Mouse (Mus musculus) cerebellum, adult 8-10 months (tissue): ENCODE measurements around the gene Rufy2.

Source experiments
- DNase-seq: peaks from one replicate; pipeline ENCODE4 v3.0.0; 2022

Rufy2 gene

DNA sequence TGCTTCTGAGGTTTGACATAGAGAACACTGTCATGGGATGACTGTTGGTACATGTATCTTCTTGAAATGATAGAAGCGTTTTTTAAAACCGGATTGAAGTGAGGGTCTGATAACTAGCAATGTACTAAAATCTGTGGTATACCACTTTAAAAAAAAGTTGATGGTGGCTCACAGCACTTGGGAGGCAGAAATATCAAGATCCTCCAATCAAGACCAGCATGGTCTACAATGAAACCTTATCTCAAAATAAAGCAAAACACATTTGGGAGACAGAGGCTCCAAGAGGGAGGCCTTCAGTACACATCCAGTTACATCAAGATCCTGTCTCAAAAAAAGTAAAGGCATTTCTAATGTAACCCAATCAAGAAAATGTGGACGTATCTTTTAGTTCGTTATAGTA lies 41.7 kb downstream of the Rufy2 start:
- no peak for DNase-seq

DNA sequence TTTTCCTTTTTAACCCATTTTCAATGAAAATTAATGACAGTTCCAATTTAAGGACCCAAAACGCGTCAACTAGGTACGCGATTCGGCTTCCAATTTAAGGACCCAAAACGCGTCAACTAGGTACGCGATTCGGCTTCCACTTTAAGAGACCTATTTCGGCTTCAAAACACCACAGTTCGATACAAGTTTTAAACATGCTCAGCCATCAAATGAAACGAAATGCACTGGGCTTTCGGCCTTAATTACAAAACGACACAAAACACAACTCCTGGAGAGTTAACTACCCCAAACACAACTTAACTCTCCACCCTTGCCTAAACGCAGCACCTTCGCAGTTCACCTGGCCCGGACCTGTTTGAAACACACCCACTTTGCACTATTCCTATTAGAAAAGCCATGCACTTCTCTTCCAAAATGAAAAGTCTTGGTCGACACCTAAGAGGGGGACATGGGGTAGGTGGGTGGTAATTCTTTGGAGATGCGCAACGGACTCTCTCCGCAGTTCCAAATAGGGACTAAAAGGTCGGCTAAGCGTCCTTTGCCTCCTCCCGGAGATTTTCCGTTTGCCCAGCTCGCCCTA lies 42.6 kb downstream of the Rufy2 start:
- no peak for DNase-seq

DNA sequence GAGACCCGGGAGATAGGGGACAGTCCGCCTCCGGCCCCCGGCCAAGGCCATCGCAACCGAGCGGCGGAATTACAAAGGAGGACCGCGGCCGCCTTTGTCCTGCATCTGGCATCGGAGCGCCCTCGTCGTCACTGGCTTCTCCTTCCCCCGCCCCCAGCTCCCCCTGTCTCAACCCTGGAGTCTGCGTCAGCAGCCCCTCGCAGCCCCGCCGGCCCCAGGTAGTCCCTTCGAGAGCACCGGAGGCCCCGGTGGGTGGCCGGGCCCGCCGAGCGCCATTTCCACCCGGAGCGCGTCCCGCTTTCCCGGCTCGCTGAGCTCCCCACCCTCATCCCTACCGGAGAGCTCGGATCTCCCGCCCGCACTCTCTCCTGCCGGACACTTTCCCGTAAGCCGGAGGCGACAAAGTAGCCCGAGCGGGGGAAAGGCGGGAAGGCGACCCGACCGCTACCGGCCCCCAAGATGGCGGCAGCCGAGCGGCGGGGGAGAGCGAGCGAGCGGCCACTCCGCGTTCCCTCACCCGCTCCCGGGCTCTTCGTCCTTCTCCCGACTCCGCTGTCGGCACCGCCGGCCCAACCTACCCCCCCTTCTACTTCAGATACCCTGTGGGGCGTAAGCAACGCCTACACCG lies 43.2 kb downstream of the Rufy2 start:
- DNase-seq, result peak; percentile 70

DNA sequence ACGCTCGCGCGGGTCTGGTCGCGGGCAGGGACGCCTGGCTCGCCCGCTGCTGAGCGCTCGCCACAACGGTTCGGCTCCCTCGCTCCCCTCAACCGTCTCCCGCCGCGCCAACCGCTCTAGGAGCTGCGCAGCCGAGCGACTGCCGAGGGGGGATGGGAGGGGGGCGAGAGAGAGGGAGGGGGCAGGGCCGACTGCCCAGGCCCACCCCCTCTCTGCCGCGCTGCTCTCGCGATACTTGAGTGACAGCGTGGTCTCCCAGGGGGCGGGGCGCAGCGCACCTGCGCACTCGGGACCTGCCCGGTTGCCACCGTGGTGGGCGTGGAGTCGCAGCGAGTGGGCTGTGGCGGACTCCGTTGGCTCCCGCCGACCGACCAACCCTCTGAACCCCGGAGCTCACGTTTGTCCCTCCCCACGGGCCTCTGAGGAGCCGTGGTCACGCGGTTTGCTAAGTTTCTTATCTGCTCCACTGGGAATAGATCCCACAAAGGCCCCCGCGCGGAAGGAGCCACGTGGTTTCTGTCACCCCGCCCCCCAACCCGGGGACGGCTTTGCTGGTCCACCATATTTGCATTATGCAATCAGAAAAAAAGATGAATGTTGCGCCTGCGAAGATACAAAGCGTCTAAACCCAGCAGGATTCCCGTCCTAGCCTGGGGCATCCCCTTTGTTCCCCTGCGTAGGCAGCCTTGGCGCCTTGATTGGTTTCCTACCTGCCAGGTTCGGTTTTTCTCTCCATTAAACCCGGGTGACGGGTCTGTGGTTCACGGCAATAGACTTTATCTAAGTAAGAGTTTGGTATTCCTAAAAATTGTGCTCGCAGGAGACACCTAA lies 43.9 kb downstream of the Rufy2 start, which contains the start of the genes Hnrnph3 and Pbld2:
Hnrnph3 (minus strand) TSS at position 469 of the 831 bp plus-strand sequence.
Pbld2 (plus strand) TSS at position 567 of the 831 bp plus-strand sequence.
- peak; percentile 98 for DNase-seq

DNA sequence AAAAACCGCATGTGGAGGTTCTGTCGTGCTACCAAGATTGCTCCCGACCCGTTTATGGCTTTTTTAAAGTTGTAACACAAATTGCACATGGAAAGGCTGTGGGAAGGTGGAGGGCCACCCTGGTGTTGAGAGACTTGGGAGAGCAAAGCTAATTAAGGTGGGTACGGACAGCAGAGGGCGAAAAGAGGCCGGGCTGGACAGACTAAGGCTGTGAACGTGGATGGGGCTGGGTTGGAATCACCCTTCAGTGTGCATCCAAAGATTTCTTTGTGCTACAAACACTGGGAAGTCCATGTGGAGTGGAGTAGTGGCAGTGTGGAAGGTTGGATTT lies 44.5 kb downstream of the Rufy2 start:
- peak; percentile 78 for DNase-seq

DNA sequence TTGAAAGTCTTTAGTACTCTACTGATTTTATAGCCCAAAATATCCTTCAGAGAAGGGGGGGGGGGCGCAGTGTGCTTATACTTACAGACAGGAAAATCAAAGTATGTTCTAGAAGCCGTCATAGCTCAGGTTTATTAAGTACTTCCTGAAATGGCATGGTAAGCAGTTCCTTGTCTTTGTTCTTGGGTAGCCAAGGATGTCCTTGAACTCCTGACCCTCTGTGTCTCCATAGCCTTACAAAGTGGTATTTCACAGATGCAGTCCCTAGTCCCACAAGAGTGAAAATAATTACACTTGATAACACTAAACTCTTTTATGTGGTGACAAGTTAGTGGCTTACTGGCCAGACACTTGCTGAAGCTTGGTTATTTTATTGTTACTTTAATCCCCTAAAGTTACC lies 45.0 kb downstream of the Rufy2 start:
- no peak for DNase-seq

DNA sequence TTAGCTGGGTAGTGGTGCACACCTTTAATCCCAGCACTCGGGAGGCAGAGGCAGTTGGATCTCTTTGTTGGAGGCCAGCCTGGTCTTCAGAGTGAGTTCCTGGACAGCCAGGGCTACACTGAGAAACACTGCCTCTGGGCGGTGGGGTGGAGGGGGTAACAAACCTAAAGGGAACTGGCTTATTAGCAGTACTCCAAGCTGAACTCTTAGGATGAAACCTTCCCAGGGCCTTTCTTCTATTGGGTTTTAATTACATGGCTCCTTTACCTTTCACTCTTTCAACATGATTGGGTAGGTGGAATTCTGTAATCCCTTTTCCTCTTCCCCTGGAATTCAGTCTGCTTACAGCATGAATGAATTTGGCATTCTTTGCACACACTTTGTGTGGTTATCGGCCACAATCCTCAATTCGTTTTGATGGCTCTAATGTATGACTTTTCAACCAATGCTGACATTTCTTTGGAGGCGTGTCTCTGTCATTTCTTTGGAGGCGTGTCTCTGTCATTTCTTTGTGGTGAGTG lies 45.5 kb downstream of the Rufy2 start:
- no peak for DNase-seq

DNA sequence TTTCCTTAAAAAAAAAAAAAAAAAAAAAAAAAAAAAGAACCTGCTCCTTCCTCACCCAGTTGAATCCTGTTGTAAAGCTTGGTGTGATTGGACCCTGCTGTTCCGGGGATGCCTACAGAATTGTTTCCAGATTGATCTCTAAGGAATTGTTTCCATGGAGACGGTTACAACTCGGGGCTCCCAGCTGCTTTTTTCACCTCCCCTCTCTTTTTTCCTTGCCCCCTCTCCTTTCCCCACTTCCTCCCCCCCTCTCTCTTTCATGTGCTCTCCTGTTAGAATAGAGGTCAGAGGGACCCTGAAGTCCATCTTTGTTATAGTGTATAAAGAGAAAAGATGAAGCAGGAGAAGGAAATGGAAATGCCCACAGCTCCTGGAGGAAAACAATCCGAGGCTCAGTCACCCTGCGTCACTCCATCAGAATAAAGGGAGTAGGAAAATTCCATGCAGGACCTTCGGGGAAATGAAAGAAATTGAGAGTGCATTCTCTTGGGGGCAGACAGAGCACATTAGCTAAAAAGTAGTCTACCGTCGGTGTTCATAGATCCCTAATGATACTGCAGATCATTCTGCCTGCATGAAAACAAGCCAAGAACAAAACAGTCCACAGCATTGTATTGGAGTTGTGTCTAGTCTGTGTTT lies 46.3 kb downstream of the Rufy2 start:
- DNase-seq, result no peak

DNA sequence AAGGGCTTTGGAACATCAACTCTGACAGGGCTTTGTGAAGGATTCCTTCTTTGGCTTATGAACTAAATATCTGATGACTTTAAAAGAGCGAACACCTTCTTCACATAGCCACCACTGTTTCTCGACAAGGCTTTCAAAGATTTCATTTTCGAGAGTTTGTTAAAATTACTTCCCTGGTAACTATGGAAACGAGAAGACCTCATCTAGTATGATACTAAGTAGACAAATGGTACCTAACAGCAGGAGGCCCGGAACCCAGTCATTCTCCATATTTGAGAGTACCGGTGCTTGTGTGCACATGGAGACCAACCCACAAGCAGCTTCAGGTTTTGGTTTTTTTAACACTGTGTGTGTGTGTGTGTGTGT lies 46.8 kb downstream of the Rufy2 start:
- DNase-seq, result no peak

DNA sequence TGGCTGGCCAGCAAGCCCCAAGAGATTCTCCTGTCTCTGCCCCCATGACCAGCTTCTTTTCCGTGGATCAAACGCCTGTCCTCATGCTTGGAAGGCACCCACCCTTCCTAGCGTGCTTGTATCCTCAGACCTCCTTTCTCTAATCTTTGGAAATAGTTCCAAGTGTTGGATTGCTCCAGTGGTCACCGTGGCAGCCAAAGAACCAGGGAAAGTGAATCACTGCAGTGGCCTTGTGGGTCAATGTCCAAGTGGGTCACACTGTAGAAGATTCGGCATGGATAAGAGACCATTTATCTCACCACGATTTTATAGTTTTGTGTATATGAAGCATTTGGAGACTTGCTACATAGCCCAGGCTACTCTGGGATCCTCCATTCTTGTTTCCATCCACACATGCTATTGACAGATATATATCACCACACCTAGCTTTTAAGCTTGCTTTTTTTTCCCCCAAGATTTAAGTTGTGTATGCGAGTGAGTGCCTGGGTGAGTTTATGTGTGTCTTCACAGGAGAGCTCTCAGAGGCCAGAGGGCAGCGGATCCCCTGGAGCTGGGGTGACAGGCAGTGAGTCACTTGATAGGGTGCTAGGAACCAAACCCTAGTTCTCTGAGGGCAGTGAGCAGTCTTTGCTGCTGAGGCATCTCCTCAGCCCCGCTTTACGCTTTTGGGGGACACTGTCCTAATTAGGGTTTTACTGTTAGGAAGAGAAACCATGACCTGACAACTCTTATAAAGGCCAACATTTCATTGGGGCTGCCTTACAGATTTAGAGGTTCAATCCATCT lies 47.5 kb downstream of the Rufy2 start:
- no peak for DNase-seq

DNA sequence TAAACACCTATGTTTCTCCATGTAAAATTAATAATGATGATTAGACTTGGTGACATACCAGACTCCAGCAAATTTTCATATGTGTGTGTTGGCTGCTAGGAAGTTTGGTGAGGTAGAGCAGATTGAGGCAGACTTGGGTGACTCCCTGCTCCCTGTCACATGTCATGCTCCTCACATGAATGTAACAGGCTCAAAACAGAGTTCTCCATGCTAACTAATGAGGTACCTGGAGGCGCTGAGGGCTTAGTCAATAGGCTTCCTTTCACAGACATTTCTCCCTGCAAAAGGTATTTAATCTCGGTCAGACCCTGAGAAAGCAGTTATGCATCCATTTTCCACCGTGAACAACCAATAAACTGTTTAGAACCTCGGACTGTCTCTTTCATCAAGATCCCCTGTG lies 48.4 kb downstream of the Rufy2 start:
- DNase-seq, result no peak

DNA sequence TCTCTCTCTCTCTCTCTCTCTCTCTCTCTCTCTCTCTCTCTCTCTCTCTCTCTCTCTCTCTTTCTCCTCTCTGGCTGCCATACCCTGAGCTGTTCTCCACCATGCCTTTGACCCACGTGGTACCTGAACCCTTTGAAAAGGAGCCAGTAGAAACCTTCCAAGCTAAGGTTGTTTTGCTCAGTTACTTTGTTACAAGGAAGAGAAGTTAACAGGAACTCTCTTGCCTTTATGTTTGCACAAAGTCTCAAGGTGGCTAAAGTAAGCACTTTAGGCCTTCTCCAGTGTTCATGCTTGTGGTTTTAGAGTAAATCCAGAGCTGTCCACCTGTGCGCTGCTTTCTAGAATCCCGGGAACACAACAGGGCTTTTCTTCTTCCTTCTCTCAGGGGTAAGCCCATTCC lies 52.2 kb downstream of the Rufy2 start:
- DNase-seq, result no peak

DNA sequence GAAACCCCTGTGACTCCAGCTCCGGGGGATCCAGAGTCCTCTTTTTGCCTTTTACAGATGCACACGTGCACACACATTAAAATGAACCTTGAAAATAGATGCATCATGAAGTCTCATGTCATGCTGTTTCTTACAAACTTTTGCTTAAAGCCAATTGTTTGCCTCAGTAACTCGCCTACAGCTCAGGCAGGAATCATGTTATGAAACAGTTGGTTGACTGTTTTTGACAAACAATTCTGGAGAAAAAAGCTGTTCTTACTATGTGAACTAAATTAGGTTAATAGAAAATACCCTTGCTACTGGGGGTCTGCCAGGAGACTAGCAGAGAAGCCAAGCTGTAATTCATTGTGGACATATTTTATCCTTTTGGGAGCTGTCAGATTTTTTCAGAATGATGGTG lies 52.9 kb downstream of the Rufy2 start:
- no peak for DNase-seq

DNA sequence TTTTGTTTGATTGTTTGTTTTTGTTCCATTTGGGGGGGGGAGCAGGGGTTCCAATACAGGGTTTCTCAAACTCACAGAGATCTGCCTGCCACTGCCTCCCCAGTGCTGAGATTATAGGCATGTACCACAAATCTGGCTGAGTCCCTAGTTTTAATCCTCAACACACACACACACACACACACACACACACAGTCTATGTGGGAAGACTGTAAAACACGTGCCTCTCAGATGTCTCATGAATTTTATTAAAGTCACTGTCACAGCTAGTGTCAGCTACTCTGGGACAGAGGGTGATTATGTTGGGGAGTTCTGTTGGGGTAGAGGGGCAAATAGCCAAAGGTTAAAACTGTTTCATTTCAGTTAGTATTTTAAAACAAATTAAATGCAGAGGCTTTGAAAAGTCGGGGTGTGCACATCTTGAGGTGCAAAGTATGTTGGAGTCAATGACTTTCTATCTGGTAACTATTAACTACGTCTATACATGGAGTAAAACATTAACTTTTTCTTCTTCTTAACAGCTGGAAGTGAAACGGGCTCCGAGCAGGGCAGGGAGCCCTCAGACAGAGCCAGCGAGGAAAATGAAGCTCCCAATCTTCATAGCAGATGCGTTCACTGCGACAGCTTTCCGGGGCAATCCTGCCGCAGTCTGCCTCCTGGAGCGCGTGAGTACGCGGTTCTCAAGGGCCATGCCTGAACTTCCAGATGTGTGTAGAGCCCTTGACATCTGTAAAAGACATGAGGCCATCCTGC lies 58.7 kb downstream of the Rufy2 start:
- no peak for DNase-seq

DNA sequence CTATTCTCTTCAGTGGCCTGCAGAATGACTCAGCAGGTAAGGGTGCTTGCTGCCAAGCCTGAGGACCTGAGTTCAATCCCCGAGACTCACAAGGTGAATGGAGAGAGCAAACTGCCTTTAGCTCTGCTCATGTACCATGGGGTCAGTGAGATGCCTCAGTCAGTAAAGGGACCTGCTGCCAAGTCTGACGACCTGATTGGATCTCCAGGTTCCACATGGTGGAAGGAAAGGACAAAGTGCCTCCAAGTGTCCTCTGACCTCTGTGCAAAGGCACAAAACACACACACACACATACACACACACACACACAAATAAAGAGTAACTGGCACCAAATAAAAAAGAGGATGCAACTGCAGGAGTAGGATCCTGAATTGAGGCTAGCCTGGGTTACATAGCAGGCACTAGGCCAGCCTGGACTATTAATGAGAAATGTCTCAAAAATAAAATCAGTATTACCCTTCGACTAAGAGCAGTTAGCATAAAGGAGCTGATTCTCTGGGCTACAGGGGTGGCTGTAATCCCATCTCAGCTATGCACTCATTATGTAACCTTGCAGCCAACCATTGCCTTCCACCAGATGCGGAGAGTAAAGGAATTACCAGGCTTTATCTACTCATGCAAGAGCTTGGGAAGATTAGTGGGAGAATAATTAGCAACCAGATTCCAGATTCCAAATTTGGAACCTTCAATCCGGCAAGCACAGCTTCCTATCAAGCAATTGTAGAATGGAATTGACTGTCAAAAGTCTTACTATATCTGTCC lies 60.0 kb downstream of the Rufy2 start:
- DNase-seq, result no peak

DNA sequence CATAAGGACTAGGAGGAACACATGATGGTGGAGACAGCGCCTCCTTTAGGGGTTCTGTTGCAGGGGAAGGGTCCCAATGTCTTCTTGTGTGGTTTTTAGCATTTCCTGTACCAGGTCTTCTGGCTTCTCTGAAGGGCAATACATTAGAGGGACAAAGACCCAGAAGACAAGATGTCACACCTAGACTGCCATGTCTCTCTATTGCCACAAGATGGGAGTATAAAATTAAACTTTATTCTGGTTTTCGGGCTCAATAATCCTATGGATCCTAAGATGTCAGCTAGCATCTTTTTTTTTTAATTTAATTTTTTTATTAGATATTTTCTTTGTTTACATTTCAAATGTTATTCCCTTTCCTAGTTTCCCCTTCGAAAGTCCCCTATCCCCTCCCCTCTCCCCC lies 63.1 kb downstream of the Rufy2 start:
- no peak for DNase-seq

DNA sequence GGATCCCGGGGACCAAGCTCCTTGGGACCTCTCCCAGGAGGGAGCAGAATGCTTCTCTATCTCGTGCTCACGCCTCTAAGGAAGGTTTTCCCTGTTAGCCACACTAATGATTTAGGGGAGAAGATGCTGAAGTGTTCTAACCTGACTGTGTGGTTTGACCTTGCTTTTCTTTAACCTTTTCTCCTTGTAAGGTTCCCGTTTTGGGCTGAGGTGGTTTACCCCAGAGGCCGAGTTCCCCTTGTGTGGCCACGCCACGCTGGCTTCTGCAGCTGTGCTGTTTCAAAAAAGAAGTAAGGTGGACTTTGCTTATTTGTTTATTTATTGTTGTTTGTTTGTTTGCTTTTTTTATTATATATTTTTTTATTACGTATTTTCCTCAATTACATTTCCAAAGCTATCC lies 67.7 kb downstream of the Rufy2 start:
- DNase-seq, result no peak

DNA sequence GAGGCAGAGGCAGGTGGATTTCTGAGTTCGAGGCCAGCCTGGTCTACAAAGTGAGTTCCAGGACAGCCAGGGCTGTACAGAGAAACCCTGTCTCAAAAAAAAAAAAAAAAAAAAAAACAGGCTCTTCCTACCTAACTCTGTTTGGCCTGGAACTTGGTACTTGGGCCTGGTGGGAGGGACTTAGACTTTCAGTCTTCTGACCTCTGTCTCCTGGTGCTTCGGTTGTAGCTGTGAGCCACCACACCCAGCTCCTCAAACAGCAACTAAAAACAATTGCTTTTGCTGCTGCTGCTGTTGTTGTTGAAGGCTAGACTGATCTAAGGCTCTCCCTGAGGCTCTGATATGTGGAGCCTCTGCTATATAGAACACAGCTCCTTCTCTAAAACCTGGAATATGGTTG lies 69.1 kb downstream of the Rufy2 start:
- no peak for DNase-seq

DNA sequence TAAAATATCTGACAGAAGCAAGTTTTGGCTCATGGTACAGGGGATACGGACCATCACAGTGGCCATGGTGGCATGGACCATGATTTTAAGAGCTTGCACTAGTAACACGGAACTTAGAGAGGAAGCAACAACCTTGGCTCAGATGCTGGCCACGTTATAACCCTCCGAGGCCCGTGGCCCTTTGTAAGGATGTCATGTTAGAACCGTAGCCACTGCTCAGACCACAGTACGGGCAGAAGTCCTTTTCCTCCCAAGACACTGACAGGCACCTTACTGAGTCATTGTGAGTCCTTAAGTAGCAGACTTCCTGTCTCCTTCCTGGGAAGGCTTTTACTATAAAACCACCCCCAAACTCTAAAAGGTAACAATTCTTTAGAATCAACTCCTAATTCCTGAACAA lies 71.2 kb downstream of the Rufy2 start:
- DNase-seq, result no peak

DNA sequence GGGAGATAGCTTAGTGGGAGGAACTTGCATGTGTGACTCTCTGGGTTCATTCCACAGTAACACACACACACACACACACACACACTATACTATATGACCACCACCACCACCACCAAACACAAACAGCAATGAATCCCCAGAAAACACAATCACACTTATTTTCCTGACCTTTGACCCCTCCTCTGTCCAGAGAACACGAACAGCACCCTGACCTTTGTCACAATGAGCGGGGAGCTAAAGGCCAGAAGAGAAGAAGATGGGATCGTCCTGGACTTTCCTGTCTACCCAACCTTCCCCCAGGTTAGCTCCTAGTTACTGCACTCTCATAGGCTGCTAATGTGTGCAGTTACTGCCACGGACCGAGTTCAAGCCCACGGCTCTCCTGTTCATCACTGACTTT lies 72.0 kb downstream of the Rufy2 start:
- no peak for DNase-seq

DNA sequence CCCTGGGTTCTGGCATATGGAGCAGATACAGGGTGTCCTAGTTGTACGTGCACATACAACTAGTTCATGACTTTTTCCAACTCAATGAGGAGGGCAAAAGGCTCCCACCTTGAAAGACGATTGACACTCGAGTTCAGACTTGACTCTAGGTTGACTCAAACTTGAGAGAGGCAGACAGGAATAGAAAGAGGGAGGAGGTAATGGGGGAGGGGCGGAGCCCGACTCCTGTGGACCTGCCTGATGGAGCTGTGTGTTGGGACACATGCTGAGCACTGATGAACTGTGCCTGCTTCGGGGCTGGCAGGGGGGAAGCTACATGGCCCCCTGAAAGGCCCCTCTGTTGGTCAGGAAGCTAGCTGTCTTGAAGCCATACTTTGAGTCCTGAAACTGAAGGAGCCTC lies 73.0 kb downstream of the Rufy2 start:
- no peak for DNase-seq
